Mouse (Mus musculus) embryonic facial prominence, embryonic 12.5 days (tissue): ENCODE results near the gene Arsk. TPM values are rescaled to one million over a fixed set of nuclear protein-coding genes. Genes with fewer than 3 reads are reported as not detected.

Experiments used
- ATAC-seq: fragments of 200-750 bp; cut with Nextera tagmentation; 2 replicates; pipeline ENCODE4 v1.8.0; 2017; ENCODE audit not compliant: insufficient number of reproducible peaks, insufficient read depth, low FRiP score, low TSS enrichment
- H3K27ac ChIP-seq: fragments of 300-500 bp; sonication (generic); 2 replicates; pipeline ENCODE4 v1.5.1; 2016; ENCODE audit warnings: mild to moderate bottlenecking
- H3K27me3 ChIP-seq: fragments of 300-500 bp; sonication (generic); 2 replicates; pipeline ENCODE4 v1.6.1; 2016; ENCODE audit warnings: mild to moderate bottlenecking, moderate library complexity
- H3K36me3 ChIP-seq: fragments of 300-500 bp; sonication (generic); 2 replicates; pipeline ENCODE4 v1.6.1; 2016; ENCODE audit warnings: mild to moderate bottlenecking
- H3K4me1 ChIP-seq: fragments of 300-500 bp; sonication (generic); 2 replicates; pipeline ENCODE4 v1.6.1; 2016
- H3K4me2 ChIP-seq: fragments of 300-500 bp; sonication (generic); replicated peaks from 2 replicates; pipeline ENCODE4 v1.6.1; 2016; ENCODE audit warnings: mild to moderate bottlenecking, moderate library complexity
- H3K4me3 ChIP-seq: fragments of 300-500 bp; sonication (generic); 2 replicates; pipeline ENCODE4 v1.5.1; 2016; ENCODE audit warnings: mild to moderate bottlenecking
- H3K9ac ChIP-seq: fragments of 300-500 bp; sonication (generic); 2 replicates; pipeline ENCODE4 v1.6.1; 2016; ENCODE audit warnings: mild to moderate bottlenecking, moderate library complexity
- H3K9me3 ChIP-seq: fragments of 300-500 bp; sonication (generic); 2 replicates; pipeline ENCODE4 v1.6.1; 2016; ENCODE audit warnings: mild to moderate bottlenecking, moderate library complexity
- WGBS: fragments of 180-500 bp; shearing (Covaris S2); methylation state at CpG from one replicate; pipeline ENCODE4 v1.1.7; 2016; 5-methylcytosine and 5-hydroxymethylcytosine counted together
- polyA plus RNA-seq: library from polyadenylated mRNA; unstranded; fragments of >200 nt; fragmentation: Nextera tagmentation; extraction: Ambion mirVana; gene quantifications from 2 replicates; pipeline ENCODE4 v1.2.1, GENCODE M21; 2016

The Arsk gene
- polyA plus RNA-seq, 1 experiment from 2014 or later, result 8.0 TPM

GRCm38 (mm10) chr13:76062569-76062968, 35.9 kb downstream of the Arsk start:
- ATAC-seq, result no peak
- peaks cover 4% of the 10 kb centered on the region for H3K36me3 ChIP-seq
- H3K4me3 ChIP-seq, result no peak overlapping the region
- no peak overlapping the region for H3K27ac ChIP-seq
- no peak overlapping the region for H3K9ac ChIP-seq
- peaks cover 6% of the 10 kb centered on the region; the same call in 1 of the 2 replicates for H3K4me1 ChIP-seq
- H3K9me3 ChIP-seq, result no peaks in the 10 kb centered on the region
- 84% methylated on average over 3 of the region's 3 CpGs for WGBS
- no peak overlapping the region for H3K4me2 ChIP-seq
- peaks cover 8% of the 10 kb centered on the region for H3K27me3 ChIP-seq

GRCm38 (mm10) chr13:76062126-76062525, 36.3 kb downstream of the Arsk start:
- Histone ChIP-seq H3K4me3 (no peak overlapping the region), H3K9me3 (no peaks in the 10 kb centered on the region), H3K4me1 (peaks cover 6% of the 10 kb centered on the region; the same call in 1 of the 2 replicates), H3K36me3 (peaks cover 4% of the 10 kb centered on the region), H3K27ac (no peak overlapping the region), H3K9ac (no peak overlapping the region), H3K4me2 (no peak overlapping the region), H3K27me3 (peaks cover 12% of the 10 kb centered on the region)
- 90% methylated on average over 3 of the region's 3 CpGs for WGBS
- no peak for ATAC-seq

- Histone ChIP-seq H3K4me3 (no peak overlapping the region), H3K4me2 (no peak overlapping the region), H3K27ac (no peak overlapping the region), H3K27me3 (peaks cover 35% of the 10 kb centered on the region), H3K36me3 (peaks cover 4% of the 10 kb centered on the region; the same call in 1 of the 2 replicates), H3K9me3 (no peaks in the 10 kb centered on the region), H3K9ac (no peak overlapping the region), H3K4me1 (peaks cover 21% of the 10 kb centered on the region; the same call in 1 of the 2 replicates)
- no peak for ATAC-seq
- 83% methylated on average over 4 of the region's 4 CpGs for WGBS
Observed at GRCm38 (mm10) chr13:76059591-76059990, 38.9 kb downstream of the Arsk start.

DNA sequence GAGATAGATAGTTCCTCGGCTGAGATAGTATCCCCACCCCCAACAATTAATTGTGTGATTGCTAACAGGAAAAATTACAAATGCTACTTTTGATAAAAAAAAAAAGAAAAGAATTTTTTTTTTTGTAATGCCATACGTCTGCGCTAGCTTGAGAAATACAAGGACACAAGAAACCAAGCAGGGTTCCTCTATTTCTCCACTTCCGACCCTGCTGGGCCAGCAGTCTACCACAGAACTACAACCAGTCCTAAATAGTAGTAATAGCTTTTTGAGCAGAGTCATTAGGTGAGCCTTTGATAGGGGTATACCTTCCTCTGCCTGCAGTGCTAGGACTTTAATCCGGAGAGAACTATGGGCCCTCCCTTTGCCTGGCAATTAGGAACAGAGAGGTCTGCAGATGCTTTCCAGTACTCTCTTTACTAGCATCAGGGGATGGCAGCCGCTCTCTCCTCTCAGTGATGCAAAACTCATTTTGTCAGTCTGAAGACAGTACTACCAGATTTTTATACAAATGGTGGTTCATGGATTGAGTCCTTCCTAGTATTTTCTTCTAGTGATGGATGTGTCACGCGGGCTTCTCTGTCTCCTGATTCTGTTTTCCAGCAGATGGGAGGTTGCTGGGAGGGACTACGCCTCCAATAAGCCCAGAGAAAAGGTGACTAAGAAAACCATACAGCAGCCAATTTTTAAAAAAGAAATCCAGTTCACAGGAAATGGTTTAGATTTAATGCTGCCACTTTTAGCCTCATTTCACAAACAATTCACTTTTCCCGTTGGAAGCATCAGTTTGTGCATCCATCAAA, 41.0 kb downstream of the Arsk start:
- H3K9me3 ChIP-seq, result no peaks in the 10 kb centered on the region
- peaks cover 16% of the 10 kb centered on the region; the same call in 1 of the 2 replicates for H3K4me1 ChIP-seq
- no peak overlapping the region for H3K9ac ChIP-seq
- ATAC-seq, result no peak
- H3K27me3 ChIP-seq, result peaks cover 49% of the 10 kb centered on the region
- H3K27ac ChIP-seq, result no peak overlapping the region
- H3K4me3 ChIP-seq, result no peak overlapping the region
- WGBS, result 67% methylated on average over 10 of the region's 10 CpGs
- peaks cover 4% of the 10 kb centered on the region; the same call in 1 of the 2 replicates for H3K36me3 ChIP-seq
- H3K4me2 ChIP-seq, result no peak overlapping the region

DNA sequence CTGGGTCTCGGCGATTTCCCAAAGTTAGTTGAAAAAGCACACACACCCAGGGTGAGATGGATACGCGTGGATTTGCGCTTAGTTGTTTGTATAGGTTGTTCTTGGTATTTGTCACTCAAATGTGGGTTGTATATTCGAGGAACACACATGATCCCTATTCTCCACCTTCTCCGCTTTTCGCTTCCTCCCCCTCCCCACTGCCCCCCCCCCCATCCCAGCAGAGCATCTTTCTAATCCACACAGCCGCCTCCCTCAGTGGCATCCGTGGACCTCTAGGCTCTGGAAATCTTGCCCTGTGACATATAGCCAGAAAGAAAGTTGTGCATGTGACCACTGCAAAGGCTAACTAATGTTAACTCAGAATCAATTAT, 41.6 kb downstream of the Arsk start, which contains the start of gene Gpr150:
Gene Gpr150 (minus strand): TSS at position 101 of the 371 bp plus-strand sequence.
- no peaks in the 10 kb centered on the region for H3K9me3 ChIP-seq
- no peak within 1 kb of the TSS for H3K27ac ChIP-seq
- no peaks in the 10 kb centered on the region for H3K36me3 ChIP-seq
- H3K9ac ChIP-seq, result peak within 1 kb of the TSS; percentile 34
- ATAC-seq, result no peak
- H3K4me2 ChIP-seq, result peak within 1 kb of the TSS; percentile 98
- peaks cover 49% of the 10 kb centered on the region for H3K27me3 ChIP-seq
- H3K4me1 ChIP-seq, result peaks cover 16% of the 10 kb centered on the region; the same call in 1 of the 2 replicates
- peak within 1 kb of the TSS; percentile 50 for H3K4me3 ChIP-seq
- 10% methylated on average over 10 of the region's 10 CpGs for WGBS

DNA sequence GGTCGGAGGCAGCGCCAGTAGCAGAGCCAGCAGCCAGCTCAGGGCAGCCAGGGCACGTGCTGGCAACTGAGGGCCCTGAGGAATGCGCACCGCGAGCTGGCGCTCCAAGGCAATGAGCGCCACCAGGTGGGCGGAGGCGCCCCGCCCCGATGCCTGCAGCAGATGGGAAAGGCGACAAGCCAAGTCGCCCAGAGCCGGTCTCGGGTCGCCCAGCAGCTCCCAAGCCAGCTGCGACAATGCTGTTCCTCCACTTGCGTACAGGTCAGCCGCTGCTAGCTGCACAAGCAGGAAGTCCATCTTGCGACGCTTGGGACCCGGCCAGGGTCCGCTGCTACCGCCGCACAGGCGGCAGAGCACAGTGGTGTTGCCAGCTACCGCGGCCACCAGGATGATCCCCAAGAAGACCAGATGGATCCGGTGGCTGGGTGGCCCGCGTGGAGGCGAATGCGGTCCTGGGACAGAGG, 42.2 kb downstream of the Arsk start:
- H3K9ac ChIP-seq, result peak overlapping the region; percentile 34
- H3K4me1 ChIP-seq, result peaks cover 16% of the 10 kb centered on the region; the same call in 1 of the 2 replicates
- H3K4me2 ChIP-seq, result peak overlapping the region; percentile 98
- WGBS, result 1% methylated on average over 34 of the region's 34 CpGs
- H3K9me3 ChIP-seq, result no peaks in the 10 kb centered on the region
- peak overlapping the region; percentile 50 for H3K4me3 ChIP-seq
- ATAC-seq, result peak; percentile 77
- peaks cover 49% of the 10 kb centered on the region for H3K27me3 ChIP-seq
- H3K27ac ChIP-seq, result no peak overlapping the region
- no peaks in the 10 kb centered on the region for H3K36me3 ChIP-seq

DNA sequence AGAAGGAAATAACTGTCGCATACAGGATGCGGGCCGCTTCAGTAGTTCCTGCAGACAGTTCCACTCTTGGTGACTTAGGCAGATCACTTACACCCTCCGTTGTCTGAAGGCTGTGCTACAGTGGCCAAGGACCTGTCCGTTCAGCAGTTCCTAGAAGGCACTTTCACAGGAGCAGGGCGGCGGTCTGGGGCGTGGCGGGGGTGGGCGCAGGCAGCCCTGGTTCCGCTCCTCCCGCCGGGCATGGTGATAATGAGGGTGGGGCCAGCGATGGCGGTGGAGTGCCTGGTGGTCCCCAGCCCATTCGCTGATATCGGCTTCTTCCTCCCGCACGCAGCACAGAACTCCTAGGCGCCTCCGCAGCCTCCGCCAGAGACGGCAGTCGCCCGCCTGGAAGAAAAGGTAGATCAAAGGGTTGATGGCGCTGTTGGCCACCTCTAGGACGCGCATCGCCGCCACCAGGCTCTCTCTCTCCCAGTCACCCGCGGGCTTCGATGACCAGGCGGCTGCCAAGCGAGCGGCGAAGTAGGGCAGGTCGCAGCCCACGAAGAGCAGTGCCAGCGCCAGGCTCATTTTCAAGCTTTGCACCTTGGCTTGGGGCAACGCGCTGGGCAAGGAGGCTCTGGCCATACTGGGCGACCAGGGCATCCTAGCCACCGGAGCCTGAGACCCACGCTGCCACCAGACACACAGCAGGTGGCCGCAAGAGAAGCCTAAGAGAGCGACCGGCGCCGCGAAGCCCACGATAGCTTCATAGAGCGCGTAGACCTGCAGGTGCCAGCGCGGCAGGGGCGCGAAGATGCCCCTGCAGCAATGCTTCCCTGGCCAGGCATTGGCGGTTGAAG, 42.8 kb downstream of the Arsk start:
- WGBS, result under 1% methylated on average over 59 of the region's 59 CpGs
- Histone ChIP-seq H3K4me2 (peak overlapping the region; percentile 98), H3K9ac (peak overlapping the region; percentile 34; the same call in 1 of the 2 replicates), H3K27ac (no peak overlapping the region), H3K4me1 (peaks cover 16% of the 10 kb centered on the region; the same call in 1 of the 2 replicates), H3K4me3 (peak overlapping the region; percentile 50), H3K27me3 (peaks cover 49% of the 10 kb centered on the region), H3K9me3 (no peaks in the 10 kb centered on the region), H3K36me3 (no peaks in the 10 kb centered on the region)
- ATAC-seq, result peak; percentile 65

DNA sequence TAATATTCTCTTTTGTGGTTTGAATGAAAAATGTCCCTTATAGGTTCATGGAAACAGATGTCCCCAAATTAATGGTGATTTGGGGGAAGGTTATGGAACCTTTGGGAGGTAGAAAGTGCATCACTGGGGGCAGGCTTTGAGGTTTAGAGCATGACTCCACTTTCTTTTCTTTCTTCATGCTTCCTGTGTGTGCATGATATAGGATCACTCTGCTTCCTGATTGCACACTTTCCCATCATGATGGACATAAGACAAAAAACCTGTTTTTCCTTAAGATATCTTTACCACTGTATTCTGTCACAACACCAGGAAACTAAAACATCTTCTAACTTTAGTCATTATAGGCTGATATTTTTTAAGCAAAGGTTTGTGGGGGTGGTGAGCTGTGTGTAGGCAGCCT, 53.5 kb downstream of the Arsk start:
- Histone ChIP-seq H3K4me2 (no peak overlapping the region), H3K4me3 (no peak overlapping the region), H3K27me3 (no peaks in the 10 kb centered on the region), H3K27ac (no peak overlapping the region), H3K4me1 (no peaks in the 10 kb centered on the region), H3K36me3 (no peaks in the 10 kb centered on the region), H3K9ac (no peak overlapping the region), H3K9me3 (no peaks in the 10 kb centered on the region)
- ATAC-seq, result no peak

- H3K27ac ChIP-seq, result no peak overlapping the region
- no peak overlapping the region for H3K9ac ChIP-seq
- H3K36me3 ChIP-seq, result no peaks in the 10 kb centered on the region
- no peak for ATAC-seq
- H3K4me1 ChIP-seq, result no peaks in the 10 kb centered on the region
- no peaks in the 10 kb centered on the region for H3K27me3 ChIP-seq
- H3K4me2 ChIP-seq, result no peak overlapping the region
- 60% methylated on average over 1 of the region's 1 CpGs for WGBS
- H3K9me3 ChIP-seq, result no peaks in the 10 kb centered on the region
- H3K4me3 ChIP-seq, result no peak overlapping the region
Observed at GRCm38 (mm10) chr13:76042455-76042854, 56.0 kb downstream of the Arsk start.

DNA sequence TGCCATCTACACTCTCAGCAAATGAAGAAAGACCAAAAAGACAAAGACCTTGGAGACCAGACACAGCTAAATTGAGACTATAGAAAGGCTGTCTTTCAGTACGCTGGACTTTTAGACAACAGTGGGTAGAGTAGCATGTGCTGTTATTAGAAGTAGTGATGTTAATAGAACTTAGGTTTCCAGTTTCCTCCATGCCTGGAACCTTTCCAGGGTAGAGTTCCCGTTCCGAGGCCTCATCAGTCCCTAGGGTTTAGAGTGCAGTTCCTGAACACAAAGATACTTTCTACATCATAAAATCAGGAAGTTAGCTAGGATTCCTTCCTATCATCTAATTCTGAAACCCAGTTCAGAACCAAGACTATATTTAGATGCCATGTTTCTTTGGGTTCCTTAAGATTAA, 73.9 kb downstream of the Arsk start:
- H3K9ac ChIP-seq, result no peak overlapping the region
- no peaks in the 10 kb centered on the region for H3K36me3 ChIP-seq
- no peak overlapping the region for H3K4me2 ChIP-seq
- 72% methylated on average over 3 of the region's 3 CpGs for WGBS
- H3K27ac ChIP-seq, result no peak overlapping the region
- no peaks in the 10 kb centered on the region for H3K9me3 ChIP-seq
- no peaks in the 10 kb centered on the region for H3K27me3 ChIP-seq
- no peak overlapping the region for H3K4me3 ChIP-seq
- ATAC-seq, result no peak
- no peaks in the 10 kb centered on the region for H3K4me1 ChIP-seq

GRCm38 (mm10) chr13:76021782-76022181, 76.7 kb downstream of the Arsk start:
- Histone ChIP-seq H3K9me3 (no peaks in the 10 kb centered on the region), H3K9ac (no peak overlapping the region), H3K4me1 (peaks cover 7% of the 10 kb centered on the region; the same call in 1 of the 2 replicates), H3K4me2 (no peak overlapping the region), H3K4me3 (no peak overlapping the region), H3K36me3 (no peaks in the 10 kb centered on the region), H3K27ac (no peak overlapping the region), H3K27me3 (no peaks in the 10 kb centered on the region)
- 93% methylated on average over 2 of the region's 2 CpGs for WGBS
- ATAC-seq, result no peak
